Mouse (Mus musculus): ENCODE measurements around the gene Cdh3. TPM values are rescaled to one million over a fixed set of nuclear protein-coding genes. Genes with fewer than 3 reads are reported as not detected.

The Cdh3 gene
- polyA plus RNA-seq (2014; fragmentation: Illumina TruSeq; extraction: RNeasy Lipid Tissue Mini Kit (QIAGEN cat#74804); ENCODE audit: low replicate concordance), result not detected

GRCm38 (mm10) chr8:106510365-106510975 is at the start of gene Cdh3:
Gene Cdh3 (plus strand): TSS chr8:106510891.

GRCm38 (mm10) chr8:106500018-106500685 is 10.5 kb upstream of the Cdh3 start, which contains the start of gene 6030452D12Rik:
Gene 6030452D12Rik (plus strand): TSS chr8:106500522.

GRCm38 (mm10) chr8:106573168-106573567 is 62.5 kb downstream of the Cdh3 start, which contains the start of gene Gm10073:
Gene Gm10073 (minus strand): TSS chr8:106573461.

GRCm38 (mm10) chr8:106603131-106603819 is 92.6 kb downstream of the Cdh3 start, which contains the start of gene Cdh1:
Gene Cdh1 (plus strand): TSS chr8:106603351.

Other genes starting within 250 kb of the Cdh3 start
- gene Smpd3, start 172.9 kb upstream of the Cdh3 start, polyA plus RNA-seq (2014; fragmentation: Illumina TruSeq; extraction: RNeasy Lipid Tissue Mini Kit (QIAGEN cat#74804); ENCODE audit: low replicate concordance), result 10.0 TPM
- gene Zfp90, start 95.6 kb upstream of the Cdh3 start, polyA plus RNA-seq (2014; fragmentation: Illumina TruSeq; extraction: RNeasy Lipid Tissue Mini Kit (QIAGEN cat#74804); ENCODE audit: low replicate concordance), result 2.7 TPM
- not detected for gene 6030452D12Rik, start 10.4 kb upstream of the Cdh3 start, polyA plus RNA-seq (2014; fragmentation: Illumina TruSeq; extraction: RNeasy Lipid Tissue Mini Kit (QIAGEN cat#74804); ENCODE audit: low replicate concordance)
- not detected for gene Gm10073, start 62.6 kb downstream of the Cdh3 start, polyA plus RNA-seq (2014; fragmentation: Illumina TruSeq; extraction: RNeasy Lipid Tissue Mini Kit (QIAGEN cat#74804); ENCODE audit: low replicate concordance)
- gene Cdh1, start 92.5 kb downstream of the Cdh3 start, polyA plus RNA-seq (2014; fragmentation: Illumina TruSeq; extraction: RNeasy Lipid Tissue Mini Kit (QIAGEN cat#74804); ENCODE audit: low replicate concordance), result 282 TPM
- gene Tango6, start 172.2 kb downstream of the Cdh3 start, polyA plus RNA-seq (2014; fragmentation: Illumina TruSeq; extraction: RNeasy Lipid Tissue Mini Kit (QIAGEN cat#74804); ENCODE audit: low replicate concordance), result 0.26 TPM